Mouse (Mus musculus): ENCODE results near the gene Magea2. TPM values are rescaled to one million over a fixed set of nuclear protein-coding genes. Genes with fewer than 3 reads are reported as not detected.
"Not testable (repeated sequence)": the region's sequence is repeated elsewhere in the genome, so short reads cannot be mapped to it uniquely, and the experiment has no call there.

The Magea2 gene
- total RNA-seq (2018; cell fraction: chromatin; rRNA removed), result not detected
- total RNA-seq (2018; cell fraction: cytosol; rRNA removed), result not detected
- not detected for total RNA-seq (2018; cell fraction: nucleus; rRNA removed)
- not detected in 3 replicates for polyA plus RNA-seq (2018)

DNA sequence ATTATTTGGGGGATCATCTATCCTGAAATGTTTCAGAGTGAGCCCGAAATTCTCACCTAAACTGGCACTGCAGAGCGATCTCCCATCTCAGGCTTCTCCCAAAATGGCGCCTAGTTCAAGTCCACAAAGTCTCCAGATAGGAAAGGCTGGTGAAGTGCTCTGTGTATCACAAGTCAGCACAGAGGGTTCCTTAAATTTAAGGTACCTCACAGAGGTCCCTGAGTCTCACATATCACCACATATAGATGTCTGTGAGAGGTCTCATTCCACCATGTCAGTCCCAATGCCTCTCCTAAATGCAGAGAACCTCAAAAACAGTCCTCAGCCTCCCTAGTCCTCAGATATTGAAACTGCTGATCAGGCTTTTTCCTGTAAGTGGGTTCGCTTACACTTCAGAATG is at the start of gene Magea2:
TSS of gene Magea2 (minus strand) at position 101 of the 400 bp plus-strand sequence.
- H3K79me2 ChIP-seq (ENCODE audit: inconsistent target); H3K36me3 ChIP-seq (ENCODE audit: inconsistent target); H3K27ac ChIP-seq; H3K4me3 ChIP-seq (ENCODE audit: inconsistent target): not testable (repeated sequence)
- WGBS (ENCODE audit: missing documents), result 73% methylated on average over 2 of the region's 4 CpGs

DNA sequence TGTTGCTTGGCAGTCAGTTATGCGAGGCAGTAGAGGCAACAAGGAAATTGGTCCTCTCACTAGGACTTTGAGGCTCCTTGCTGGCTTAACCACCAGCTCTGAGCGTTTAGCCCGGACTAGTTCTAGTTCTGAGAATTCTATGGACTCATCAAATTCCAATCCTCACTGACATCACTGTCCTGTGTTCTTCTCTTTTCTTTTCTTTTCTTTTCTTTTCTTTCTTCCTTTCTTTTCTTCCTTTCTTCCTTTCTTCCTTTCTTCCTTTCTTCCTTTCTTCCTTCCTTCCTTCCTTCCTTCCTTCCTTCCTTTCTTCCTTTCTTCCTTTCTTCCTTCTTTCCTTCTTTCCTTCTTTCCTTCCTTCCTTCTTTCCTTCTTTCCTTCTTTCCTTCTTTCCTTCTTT is 34.8 kb upstream of the Magea2 start, which contains the start of gene Cldn34b2:
TSS of gene Cldn34b2 (minus strand) at position 101 of the 400 bp plus-strand sequence.
- H3K27ac ChIP-seq; H3K79me2 ChIP-seq (ENCODE audit: inconsistent target); H3K4me3 ChIP-seq (ENCODE audit: inconsistent target); H3K36me3 ChIP-seq (ENCODE audit: inconsistent target): not testable (repeated sequence)
- WGBS (ENCODE audit: missing documents), result 90% methylated on average over 3 of the region's 3 CpGs

DNA sequence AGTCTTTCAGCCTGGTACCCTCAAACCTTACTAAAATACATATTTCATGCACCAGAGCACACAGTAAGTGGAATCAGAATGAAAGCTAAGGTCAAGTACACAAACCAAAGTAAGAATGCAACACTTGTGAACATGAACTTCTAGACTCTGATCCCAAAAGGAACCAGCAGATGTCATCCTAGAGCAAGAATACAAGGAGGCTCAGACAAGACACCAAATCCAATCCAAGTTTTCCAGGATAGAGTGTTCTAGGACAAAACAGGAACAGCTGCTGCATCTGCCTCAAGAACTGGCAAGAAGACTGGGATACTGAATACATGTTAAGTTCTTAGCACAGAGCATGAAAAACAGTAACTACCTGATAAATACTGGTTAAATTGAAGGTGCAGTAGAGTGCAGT is 4.6 kb upstream of the Magea2 start:
- no peaks in the 10 kb centered on the region for H3K36me3 ChIP-seq (ENCODE audit: inconsistent target)
- H3K79me2 ChIP-seq (ENCODE audit: inconsistent target), result no peaks in the 10 kb centered on the region
- H3K4me3 ChIP-seq (ENCODE audit: inconsistent target), result no peak overlapping the region
- H3K27ac ChIP-seq, result no peak overlapping the region

DNA sequence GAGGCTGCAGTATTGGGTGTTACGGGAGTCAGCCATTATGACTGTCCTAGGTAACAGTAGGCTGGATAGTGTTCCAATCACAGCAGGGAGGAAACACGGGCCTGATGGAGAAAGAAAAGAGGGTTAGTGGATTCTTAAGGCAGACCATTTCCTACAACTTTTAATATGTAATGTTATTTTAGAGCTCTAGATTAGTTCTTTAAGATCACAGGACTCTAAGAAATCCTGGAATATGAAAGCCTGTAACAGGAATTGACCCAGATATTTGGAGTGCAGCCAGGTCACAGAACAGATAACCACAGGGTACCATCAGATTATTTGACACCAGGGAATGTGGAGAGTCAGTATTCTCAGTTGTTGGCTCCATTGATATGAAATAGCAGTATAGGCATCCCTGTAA is 3.8 kb downstream of the Magea2 start, which contains the start of gene Magea1:
TSS of gene Magea1 (minus strand) at position 101 of the 400 bp plus-strand sequence.
- H3K36me3 ChIP-seq (ENCODE audit: inconsistent target); H3K27ac ChIP-seq; H3K79me2 ChIP-seq (ENCODE audit: inconsistent target); H3K4me3 ChIP-seq (ENCODE audit: inconsistent target): not testable (repeated sequence)
- no CpG with 5 or more reads among the region's 2 CpGs for WGBS (ENCODE audit: missing documents)

DNA sequence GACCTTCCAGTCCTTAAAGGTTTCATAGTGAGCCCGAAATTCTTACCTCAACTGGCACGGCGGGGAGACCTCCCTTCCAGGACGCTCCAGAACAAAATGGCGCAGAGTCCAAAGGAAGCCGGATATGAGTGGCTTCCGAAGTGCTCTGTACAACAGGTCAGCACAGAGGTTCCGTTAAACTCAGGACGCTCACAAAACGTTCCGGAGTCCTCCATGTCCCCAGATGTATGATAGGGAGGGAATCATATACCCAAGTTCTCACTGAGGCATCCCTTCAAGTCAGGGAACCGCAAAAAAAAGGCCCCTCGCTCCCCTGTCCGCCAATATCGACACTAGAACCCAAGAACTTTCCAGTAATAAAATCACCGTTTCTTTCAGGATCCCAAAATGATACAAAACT is 30.4 kb downstream of the Magea2 start, which contains the start of gene Magea5:
TSS of gene Magea5 (minus strand) at position 101 of the 400 bp plus-strand sequence.
- not testable (repeated sequence) for H3K79me2 ChIP-seq (ENCODE audit: inconsistent target); H3K4me3 ChIP-seq (ENCODE audit: inconsistent target); H3K27ac ChIP-seq; H3K36me3 ChIP-seq (ENCODE audit: inconsistent target)
- 90% methylated on average over 12 of the region's 16 CpGs for WGBS (ENCODE audit: missing documents)

DNA sequence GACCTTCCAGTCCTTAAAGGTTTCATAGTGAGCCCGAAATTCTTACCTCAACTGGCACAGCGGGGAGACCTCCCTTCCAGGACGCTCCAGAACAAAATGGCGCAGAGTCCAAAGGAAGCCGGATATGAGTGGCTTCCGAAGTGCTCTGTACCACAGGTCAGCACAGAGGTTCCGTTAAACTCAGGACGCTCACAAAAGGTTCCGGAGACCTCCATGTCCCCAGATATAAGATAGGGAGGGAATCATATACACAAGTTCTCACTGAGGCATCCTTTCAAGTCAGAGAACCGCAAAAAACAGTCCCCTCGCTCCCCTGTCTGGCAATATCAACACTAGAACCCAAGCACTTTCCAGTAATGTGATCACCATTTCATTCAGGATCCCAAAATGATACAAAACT is 97.7 kb downstream of the Magea2 start, which contains the start of gene Magea8:
TSS of gene Magea8 (minus strand) at position 101 of the 400 bp plus-strand sequence.
- not testable (repeated sequence) for H3K4me3 ChIP-seq (ENCODE audit: inconsistent target); H3K79me2 ChIP-seq (ENCODE audit: inconsistent target); H3K36me3 ChIP-seq (ENCODE audit: inconsistent target); H3K27ac ChIP-seq
- WGBS (ENCODE audit: missing documents), result 87% methylated on average over 7 of the region's 11 CpGs

Other genes starting within 250 kb of the Magea2 start
- gene Cldn34b1, start 203.4 kb downstream of the Magea2 start, polyA plus RNA-seq (2018), result not detected in 3 replicates
- gene Magea6, start 157.7 kb downstream of the Magea2 start, polyA plus RNA-seq (2018), result not detected in 3 replicates
- not detected in 3 replicates for gene Magea3, start 144.2 kb downstream of the Magea2 start, polyA plus RNA-seq (2018)
- not detected in 3 replicates for gene Magea8, start 97.8 kb downstream of the Magea2 start, polyA plus RNA-seq (2018)
- gene Magea5, start 30.5 kb downstream of the Magea2 start, polyA plus RNA-seq (2018), result not detected in 3 replicates
- not detected in 3 replicates for gene Magea1, start 3.9 kb downstream of the Magea2 start, polyA plus RNA-seq (2018)
- gene Cldn34b2, start 34.7 kb upstream of the Magea2 start, polyA plus RNA-seq (2018), result 0.23 to 0.36 TPM in 2 of 3 replicates, not detected in the other
- 320 to 1,287 TPM (median 826 TPM) in 3 replicates for gene Sat1, start 122.8 kb upstream of the Magea2 start, polyA plus RNA-seq (2018)
- gene Acot9, start 168.8 kb upstream of the Magea2 start, polyA plus RNA-seq (2018), result 36.0 to 44.3 TPM (median 38.9 TPM) in 3 replicates
- gene Prdx4, start 247.1 kb upstream of the Magea2 start, polyA plus RNA-seq (2018), result 53.4 to 107 TPM (median 95.0 TPM) in 3 replicates